Mouse (Mus musculus): ENCODE measurements at regions not wholly inside any gene's neighbourhood (a gene's known extent, or its start where the extent isn't known, plus 50 kb on each side); places are given as distances from the start of the nearest gene placed in this dataset.

DNA sequence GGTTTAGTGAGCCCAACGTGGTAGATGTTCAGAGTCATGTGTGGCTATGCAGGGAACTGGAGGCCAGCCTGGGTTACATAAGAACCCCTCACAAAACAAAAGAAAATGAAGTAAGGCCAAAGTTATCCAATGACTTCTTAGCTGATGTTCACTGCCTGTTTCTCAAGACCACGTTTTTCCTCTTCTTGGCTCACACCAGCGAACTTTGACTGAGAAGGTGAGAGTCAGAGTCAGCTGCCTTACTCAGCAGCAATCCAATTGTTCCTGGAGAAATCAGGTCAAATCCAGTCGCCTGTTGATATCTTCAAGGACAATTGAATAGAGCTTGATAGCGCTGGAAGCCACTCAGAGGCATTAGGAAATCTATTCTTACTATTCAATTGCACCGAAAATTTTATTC, 142.0 kb upstream of the Mast4 start:
- DNase-seq (ENCODE audit: low spot score in 2 of 2), result no peak

DNA sequence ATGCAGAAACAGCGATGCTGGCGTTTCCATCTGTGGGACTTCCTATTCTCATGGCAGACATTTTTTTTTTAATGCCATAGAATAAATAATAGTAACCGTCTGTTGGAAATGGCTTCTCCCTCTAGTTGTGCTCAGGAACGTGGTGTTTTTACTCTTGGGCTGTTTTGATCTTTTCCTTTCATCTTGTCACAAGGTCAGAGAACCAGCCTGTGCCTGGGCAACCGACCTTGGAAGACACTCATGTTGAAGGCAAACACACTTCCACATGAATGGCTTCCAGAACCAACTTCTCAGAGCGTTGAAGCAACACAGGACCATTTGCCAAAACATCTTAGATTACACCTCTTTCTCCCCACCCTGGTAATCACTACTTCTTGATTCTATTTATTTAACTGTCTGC, 137.9 kb upstream of the Mast4 start:
- no peak for DNase-seq (ENCODE audit: low spot score in 2 of 2)

DNA sequence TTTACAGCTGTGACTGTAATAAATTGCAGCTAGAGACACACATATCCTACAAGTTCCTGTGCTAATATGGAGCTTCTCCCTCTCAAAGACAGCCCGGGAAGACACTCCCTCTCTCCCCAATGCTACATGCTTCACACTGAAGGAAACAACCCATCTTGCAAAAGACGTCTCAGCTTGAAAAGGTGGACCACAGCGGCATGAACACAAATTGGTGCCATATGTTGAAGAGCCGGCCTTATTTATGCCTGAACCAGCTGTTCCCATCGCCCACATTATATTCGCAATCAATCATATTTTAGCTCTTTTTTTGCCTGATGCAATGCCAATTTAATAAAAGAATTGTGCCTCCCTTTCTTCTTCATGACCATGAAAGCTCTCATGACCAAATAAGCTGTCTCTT, 135.8 kb upstream of the Mast4 start:
- DNase-seq (ENCODE audit: low spot score in 2 of 2), result no peak

DNA sequence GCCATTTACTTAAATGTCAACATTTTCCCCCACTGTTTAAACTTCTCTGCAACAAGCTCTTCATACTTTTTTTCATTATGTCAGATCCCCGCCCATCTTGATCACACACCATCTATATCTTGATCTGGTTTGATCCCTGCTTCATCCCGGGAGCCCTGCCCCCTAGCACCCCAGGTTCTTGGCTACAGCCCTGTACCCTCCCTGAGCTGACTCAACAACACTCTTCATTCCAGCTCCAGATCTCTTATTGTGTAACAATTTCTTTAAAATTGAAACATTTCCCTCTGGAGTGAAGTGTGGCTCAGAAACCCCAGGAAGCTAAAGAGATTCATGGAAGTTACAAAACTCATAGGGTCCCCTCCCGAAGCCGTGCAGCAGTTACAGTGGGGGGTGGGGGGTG, 126.2 kb upstream of the Mast4 start:
- DNase-seq (ENCODE audit: low spot score in 2 of 2), result no peak

DNA sequence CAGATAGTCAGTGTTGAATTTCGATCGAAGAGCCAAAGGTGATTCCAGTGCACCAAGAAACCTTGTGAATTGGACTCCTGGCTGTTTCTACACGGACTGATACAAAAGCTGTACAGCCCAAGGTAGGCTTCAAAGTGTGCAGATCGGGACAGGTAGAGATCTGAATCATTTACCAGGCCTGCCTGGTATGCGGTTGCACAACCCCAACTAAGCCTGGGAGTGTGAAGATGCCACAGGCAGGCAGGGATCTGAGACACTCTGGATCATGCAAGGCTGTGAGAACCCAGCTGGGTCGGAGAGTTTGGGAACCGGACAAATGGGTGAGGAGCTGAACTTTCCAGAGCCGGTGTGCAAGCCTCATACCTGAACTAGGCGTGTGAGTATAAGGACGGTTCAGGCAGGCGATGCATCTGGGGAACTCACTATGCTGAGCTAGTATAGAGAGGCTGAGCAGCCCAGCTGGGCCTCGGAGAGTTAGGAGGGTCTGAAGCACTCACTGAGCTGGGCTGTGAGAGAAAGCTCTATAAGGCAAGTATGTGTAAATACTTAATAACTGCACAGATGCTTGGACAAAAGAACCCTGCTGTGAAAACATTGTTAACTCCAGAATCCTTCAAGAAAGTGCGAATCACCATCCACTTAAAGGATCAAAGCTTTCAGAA, 125.3 kb upstream of the Mast4 start:
- no peak for DNase-seq (ENCODE audit: low spot score in 2 of 2)

DNA sequence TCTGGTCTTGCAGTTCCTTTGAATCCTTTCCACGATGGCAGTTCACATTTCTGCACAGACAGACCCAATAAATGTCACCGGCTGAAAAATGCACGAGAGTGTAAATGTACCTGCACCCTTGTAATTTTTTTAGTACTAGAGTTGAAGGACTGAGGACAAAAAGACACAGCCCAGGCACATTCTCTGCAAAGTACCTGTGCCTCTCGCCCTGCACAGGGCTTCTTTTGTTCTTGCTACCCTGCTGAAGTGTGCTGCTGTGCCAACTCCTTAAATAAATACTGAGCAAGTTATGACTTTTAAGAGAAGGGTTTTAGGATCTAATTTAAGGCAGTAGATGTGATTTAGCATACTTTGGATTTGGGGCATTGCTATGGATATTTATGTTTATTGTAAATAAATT, 118.5 kb upstream of the Mast4 start:
- no peak for DNase-seq (ENCODE audit: low spot score in 2 of 2)

DNA sequence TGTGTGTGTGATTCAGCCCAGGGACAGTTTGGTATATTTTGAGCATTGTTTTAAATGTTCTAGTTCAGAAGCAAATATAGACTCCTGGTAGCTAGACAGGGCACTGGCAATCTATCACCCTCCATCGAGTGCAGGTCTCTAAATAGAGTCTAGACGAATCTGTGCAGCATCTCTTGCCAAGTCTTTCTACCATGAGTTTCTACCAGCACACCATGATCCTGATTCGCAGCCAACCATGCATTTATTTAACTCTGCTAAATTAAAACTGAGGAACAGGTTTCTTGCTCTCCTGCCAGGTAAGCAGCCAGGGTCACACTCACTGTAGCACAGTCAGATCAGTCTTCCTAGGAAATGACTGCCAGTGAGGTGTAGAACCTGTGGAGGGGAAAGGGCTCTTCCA, 96.3 kb upstream of the Mast4 start:
- peak; percentile 28 to 34 for DNase-seq (ENCODE audit: low spot score in 2 of 2)

DNA sequence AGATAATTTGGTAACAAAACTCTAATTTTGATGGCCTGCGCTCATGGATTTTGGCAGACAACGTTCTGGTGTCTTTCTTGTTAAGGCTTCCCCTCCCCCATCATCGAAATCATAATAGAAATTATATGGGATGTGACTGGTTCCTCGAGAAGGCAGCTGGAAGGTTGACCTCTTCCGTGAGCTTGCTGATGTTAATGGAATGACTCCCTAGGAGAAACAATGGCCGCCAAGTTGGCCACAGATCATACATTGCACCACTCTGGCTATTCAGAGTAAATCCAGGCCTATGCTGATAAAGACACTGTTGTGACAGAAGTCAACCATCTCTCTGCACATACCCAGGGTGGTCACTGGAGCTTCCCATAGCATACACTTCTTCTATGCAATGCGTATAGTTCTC, 89.7 kb upstream of the Mast4 start:
- no peak for DNase-seq (ENCODE audit: low spot score in 2 of 2)

DNA sequence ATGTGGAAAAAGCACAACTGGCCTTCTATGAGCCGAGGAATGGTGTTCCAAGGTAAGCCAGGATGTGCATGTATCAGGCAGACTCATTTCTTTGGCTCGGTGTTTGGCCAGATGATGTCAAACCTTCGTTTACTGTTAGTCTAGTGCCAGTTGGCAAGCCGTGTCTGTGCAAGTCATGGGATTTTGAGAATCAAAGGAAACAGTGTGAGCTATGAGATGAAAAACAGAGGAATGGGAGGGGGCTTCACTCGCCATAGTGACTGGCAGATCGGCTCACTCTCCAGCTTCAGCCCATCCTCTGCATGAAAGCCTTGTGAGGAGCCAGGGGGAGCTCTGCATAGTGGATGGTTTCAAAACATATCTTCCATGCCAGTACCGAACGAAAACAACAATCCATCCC, 89.1 kb upstream of the Mast4 start:
- no peak for DNase-seq (ENCODE audit: low spot score in 2 of 2)

DNA sequence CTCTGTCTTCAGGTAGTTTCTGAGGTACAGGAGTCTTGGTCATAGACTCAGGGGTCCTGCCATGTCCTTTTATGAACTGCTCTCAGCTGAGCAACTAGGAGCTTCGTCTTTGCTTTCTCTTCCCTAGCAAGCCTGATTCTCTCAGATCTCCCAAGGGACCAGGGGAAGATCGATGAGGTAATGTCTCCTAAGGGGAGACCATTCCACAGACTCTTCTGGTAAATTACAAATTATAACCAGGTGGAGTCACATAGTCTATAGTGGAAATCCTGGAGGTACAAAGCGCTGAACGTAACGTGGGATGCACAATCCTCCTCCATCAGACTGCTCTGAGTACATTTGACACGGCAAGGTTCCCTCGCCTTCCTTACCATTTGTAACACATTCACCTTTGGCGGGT, 88.7 kb upstream of the Mast4 start:
- DNase-seq (ENCODE audit: low spot score in 2 of 2), result no peak

DNA sequence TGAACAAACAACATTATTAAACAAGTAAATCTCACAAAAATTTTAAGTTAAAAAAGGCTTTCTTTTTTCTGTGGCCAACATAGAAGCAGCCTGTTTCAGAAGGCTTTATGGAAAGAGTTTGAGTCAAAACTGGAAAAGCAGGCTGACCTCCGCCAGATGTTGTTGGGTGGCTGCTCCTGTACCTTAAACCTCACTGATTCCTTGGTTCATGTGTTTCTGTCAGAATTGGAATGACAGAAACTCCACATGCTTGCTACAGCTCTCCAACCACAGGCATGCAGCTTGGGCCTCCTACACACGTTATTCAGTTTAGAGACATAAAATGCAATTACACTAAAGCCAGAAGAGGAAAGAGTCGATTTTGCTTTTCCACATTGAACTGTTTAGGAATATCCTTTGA, 84.8 kb upstream of the Mast4 start:
- DNase-seq (ENCODE audit: low spot score in 2 of 2), result no peak

DNA sequence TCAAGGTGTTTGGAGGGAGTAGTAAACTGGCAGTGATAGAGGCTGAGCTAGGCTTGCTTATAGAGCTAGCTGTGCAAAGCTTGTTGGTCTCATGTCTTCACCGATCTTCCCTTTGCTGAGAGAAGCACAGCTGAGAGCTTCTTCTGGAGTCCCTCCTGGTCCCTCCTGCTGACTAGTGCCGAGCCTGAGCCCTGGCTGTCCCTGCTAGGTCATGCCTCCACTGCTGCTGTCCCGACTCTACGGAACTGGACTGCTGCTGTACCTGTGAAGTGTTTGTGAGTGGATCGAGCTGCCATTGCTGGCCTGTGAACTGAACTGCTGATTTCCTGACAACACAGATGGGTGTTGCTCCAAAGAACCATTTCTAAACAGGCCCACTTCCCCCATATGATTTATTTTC, 83.0 kb upstream of the Mast4 start:
- DNase-seq (ENCODE audit: low spot score in 2 of 2), result no peak

DNA sequence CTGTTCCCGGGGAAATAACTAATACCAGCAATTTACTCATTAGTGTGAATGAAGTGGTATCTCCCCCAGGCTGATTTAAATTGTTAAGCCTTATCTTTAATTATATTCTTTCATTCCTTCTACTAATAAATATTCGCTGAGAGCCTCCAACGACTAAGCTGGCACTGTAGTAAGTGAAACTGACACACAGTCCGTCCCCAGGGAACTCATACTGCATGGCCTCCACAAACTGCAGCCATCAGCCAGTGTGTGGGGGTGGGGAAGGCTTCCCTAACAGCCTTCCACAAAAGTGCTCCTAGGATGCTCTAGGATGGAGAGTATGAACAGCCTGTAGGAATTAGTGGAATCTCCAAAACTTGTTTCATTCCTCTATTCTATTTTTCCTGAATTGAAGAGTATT, 81.0 kb upstream of the Mast4 start:
- no peak for DNase-seq (ENCODE audit: low spot score in 2 of 2)

DNA sequence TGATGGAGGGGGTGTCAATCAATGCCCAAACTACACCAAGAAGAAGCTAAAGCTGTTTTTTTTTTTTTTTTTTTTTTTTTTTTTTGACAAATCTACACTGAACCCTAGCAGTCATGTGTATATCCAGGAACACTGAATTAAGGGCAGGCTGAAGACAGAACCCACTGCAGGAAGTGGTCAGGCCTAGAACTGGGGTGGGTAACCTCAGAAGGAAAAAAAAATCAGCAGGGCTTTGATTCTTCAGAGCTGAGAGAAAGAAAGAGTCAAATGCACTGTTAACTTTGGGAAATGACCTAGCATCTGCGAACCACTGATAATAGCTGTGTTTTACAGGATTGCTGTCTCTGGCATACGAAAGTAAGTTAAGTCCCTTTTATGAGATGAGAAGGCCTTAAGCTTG, 78.3 kb upstream of the Mast4 start:
- no peak for DNase-seq (ENCODE audit: low spot score in 2 of 2)

DNA sequence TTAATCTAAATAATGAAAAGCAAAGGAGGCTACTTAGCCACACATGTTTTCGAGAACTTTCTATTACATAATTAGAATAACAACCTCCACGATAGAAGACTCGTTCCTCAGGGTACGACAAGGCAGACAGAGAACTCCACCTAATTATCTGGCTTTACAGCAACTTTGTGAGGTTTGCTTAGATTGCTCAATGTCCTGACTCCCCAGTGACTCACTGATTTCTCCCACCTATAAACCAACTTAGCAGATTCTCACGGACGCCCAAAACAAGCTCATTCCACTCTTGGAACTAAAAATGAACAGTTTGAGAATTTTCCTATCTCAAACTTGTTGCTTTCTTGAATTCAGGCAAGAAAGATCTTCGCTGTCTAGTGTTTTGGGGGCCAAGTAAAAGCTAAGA, 75.0 kb upstream of the Mast4 start:
- DNase-seq (ENCODE audit: low spot score in 2 of 2), result no peak

DNA sequence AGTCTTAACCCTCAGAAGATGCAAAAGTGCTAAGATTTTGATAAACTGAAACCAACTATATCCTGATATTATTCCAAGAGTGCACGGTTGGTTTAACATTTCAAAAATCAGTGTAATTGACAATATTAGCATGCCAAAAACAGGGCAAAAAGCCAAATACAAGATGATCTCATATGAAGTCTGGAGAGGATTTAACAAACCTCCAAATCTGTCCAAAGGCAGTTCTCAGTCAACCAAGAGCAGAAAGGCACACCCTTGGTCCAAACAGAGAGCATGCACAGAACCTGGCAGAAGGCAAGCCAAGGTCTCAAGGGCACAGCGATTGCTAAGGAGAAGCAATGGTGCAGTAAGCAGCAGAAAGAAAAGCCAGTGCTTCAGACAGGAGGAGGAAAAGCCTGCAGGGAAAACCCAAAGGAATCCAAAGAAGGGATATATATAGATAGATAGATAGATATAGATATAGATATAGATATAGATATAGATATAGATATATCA, 62.3 kb upstream of the Mast4 start:
- DNase-seq (ENCODE audit: low spot score in 2 of 2), result no peak

DNA sequence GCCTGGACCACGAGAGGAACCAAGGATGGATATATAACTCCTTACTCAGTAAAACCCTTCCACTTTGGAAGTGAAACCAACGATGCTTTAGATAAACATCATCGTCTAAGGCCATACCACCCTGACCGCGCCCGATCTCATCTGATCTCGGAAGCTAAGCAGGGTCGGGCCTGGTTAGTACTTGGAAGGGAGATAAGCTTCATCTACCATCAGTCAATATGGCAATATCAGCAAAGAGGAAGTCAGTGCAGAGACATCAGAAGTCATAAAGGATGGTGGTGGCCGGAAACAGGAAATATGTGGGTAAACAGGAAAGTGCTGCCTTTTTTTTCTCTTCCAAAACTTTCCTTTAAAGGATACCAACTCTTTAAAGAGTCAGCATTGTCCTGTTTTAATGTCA, 61.8 kb upstream of the Mast4 start:
- DNase-seq (ENCODE audit: low spot score in 2 of 2), result no peak

DNA sequence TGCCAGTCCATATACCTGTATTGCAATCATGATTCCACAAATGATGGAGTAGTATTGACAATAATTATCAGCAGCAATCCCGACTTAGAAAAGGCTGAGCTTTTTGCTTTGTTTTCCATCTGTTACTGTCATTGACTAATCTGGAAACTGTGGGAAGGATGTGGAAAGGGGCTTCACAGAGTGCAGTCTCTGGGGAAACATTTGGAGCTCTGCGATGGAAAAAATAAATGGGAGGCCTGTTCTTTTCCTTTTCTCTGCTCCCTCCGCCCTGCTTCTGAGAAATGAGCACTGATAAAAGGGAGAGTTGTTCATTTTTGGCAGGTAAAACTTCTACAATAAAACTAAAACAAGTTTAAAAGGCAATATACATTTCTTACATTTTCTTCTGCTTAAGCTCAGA, 58.3 kb upstream of the Mast4 start:
- no peak for DNase-seq (ENCODE audit: low spot score in 2 of 2)

DNA sequence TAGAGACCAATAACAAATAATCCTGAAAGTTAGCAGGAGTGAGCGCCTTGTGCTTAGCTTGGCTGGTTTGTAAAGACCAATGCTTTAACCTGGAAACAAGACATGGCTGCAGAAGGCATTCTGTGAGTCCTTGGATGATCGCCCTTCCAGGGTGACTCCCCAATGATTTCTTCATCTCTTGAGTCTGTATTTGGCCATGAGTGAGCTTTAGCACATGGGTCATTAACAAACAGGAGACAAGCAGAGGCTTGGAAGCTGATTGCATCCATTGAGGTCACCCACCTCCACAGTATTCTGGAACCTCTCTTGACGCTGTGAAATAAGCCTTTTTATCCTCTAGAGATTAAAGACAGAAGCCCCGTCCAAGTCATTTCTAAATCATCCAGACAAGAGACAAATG, 57.1 kb upstream of the Mast4 start:
- DNase-seq (ENCODE audit: low spot score in 2 of 2), result no peak

DNA sequence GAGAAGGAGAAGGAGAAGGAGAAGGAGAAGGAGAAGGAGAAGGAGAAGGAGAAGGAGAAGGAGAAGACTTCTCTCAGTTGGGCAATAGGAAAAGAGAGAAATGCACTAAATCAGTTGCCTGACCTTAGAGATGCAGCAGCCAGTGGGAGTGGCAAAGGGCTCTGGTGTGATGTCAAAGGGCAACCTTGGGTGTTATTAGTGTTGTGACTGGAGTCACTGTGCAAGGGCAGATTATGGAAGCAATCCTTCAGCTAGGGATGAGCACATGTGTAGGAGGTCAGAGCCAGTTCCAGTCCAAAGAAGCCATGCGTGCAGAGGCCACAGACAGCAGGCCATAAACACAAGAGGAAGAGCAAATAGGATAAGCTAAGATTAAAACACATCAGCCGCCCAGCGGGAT, 56.7 kb upstream of the Mast4 start:
- no peak for DNase-seq (ENCODE audit: low spot score in 2 of 2)

DNA sequence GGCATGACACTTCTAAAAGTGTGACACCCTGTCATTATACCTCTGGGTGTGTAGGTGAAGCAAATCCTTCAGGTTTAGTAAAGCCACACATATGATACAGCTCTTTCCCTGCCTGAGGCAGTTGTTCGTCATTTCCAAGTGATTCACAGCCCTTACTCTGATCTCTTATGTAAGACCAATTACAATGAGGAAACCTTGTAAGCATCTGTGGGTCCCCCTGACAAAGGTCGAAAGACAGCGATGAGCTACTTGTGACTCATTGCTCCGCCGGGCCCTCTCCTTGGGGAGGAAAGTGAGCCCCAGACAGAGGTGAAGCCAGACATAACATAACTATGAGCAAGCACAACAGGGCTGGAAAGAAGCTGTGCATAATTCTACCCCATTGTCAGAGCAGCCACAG, 52.7 kb upstream of the Mast4 start:
- no peak for DNase-seq (ENCODE audit: low spot score in 2 of 2)
